31 mouse cellular contexts compared by ENCODE assay signal in the genomic region with DNA sequence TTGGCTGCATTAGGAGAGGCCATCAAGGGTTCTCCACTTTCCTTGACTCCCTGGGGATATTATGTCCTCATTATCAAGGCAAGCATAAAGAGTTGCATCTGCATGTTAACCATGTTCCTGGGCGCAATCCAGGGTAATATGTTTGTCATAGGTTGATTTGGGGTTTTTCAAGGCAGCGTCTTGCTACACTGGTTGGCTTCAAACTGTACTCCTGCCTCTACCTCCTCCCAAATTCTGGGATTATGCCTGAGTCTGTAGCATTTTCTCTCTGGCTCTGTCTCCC.
DNase-seq lines count a peak whose midpoint lies in the region; ATAC-seq and TF ChIP-seq lines count a peak whose summit lies in the region.
"Had no signal": no experiment of that assay in that cellular context is flagged by ENCODE, and none has a peak within 500 bp of the region (broad histone marks: within the 10 kb centered on the region; RNA-seq: fewer than 3 reads in every experiment).

No protein-coding gene starts in this region.

- 64% methylated on average over 2 of the region's 2 CpGs for WGBS in liver, embryonic 12.5 days (ENCODE audit: insufficient replicate concordance)
- WGBS in embryonic facial prominence, embryonic 10.5 days = 76% methylated on average over 2 of the region's 2 CpGs
- 100% methylated on average over 2 of the region's 2 CpGs for WGBS in macrophage (ENCODE audit: missing documents)

- H3K79me2 ChIP-seq in macrophage (ENCODE audit: inconsistent target) = no peaks in the 10 kb centered on the region

- TF ChIP-seq CTCF in G1E (IDR thresholded peaks at IDR 0.05; ENCODE audit: low read depth, low read length) = no peak

- intact Hi-C loops in gastrocnemius, postnatal 14 days (cut with DNase I; ENCODE audit: low total_unique reads) = no loop called here

- 0 out of 2 replicates have a peak overlapping the region, but pooled peaks have one; percentile 15 for H3K4me2 ChIP-seq in liver, embryonic 12.5 days
- H3K4me2 ChIP-seq: embryonic facial prominence, embryonic 12.5 days; intestine, embryonic 15.5 days; limb, embryonic 13.5 days; midbrain, embryonic 15.5 days had no signal

- peak overlapping the region; percentile 81 for H3K27ac ChIP-seq in liver, embryonic 12.5 days
- peak overlapping the region; percentile 54; the same call in 1 of the 2 replicates for H3K27ac ChIP-seq in embryonic facial prominence, embryonic 10.5 days (replicated peaks)
- H3K27ac ChIP-seq in macrophage = peak overlapping the region; percentile 86
- H3K27ac ChIP-seq: embryonic facial prominence, embryonic 12.5 days; gastrocnemius, adult 2 months; heart, adult 2 months; hindbrain, postnatal 0 days; intestine, embryonic 15.5 days; layer of hippocampus, adult 2 months; left cerebral cortex, adult 2 months; limb, embryonic 13.5 days; midbrain, embryonic 10.5 days; midbrain, embryonic 15.5 days; stomach, postnatal 0 days had no signal

- DNase-seq in liver (no peak), G1E (ENCODE audit: low spot score) (no peak)
- no peak for DNase-seq in embryonic facial prominence, embryonic 10.5 days (ENCODE audit: low spot score)
- no peak for DNase-seq in adrenal gland, adult 2 months
- no peak for DNase-seq in gastrocnemius, postnatal 14 days
- DNase-seq: adrenal gland, postnatal 25 days; cerebellum, adult 11-12 months; cerebellum, postnatal 14 days; heart, adult 2 months; heart, postnatal 14 days; kidney, adult 2 months; kidney, postnatal 36 days; lung, adult 18-20 months; lung, postnatal 14 days; right cerebral cortex, postnatal 4 days; thymus, adult 18-20 months; thymus, postnatal 36 days had no signal

- peak overlapping the region; percentile 43; the same call in 1 of the 2 replicates for H3K9ac ChIP-seq in liver, embryonic 12.5 days
- H3K9ac ChIP-seq: embryonic facial prominence, embryonic 12.5 days; intestine, embryonic 15.5 days; limb, embryonic 13.5 days; midbrain, embryonic 15.5 days had no signal

- H3K9me3 ChIP-seq in liver, embryonic 12.5 days (replicated peaks) = peaks cover 17% of the 10 kb centered on the region
- H3K9me3 ChIP-seq in G1E (replicated peaks) = peaks cover 16% of the 10 kb centered on the region
- no peaks in the 10 kb centered on the region for H3K9me3 ChIP-seq in embryonic facial prominence, embryonic 10.5 days
- H3K9me3 ChIP-seq: embryonic facial prominence, embryonic 12.5 days; intestine, embryonic 15.5 days; limb, embryonic 13.5 days; midbrain, embryonic 10.5 days; midbrain, embryonic 15.5 days had no signal

- H3K27me3 ChIP-seq in liver, embryonic 12.5 days (replicated peaks) = no peaks in the 10 kb centered on the region
- H3K27me3 ChIP-seq in G1E (ENCODE audit: insufficient read depth, low read length) = no peaks in the 10 kb centered on the region
- no peaks in the 10 kb centered on the region for H3K27me3 ChIP-seq in embryonic facial prominence, embryonic 10.5 days (replicated peaks; ENCODE audit: low read depth, poor library complexity, severe bottlenecking)
- H3K27me3 ChIP-seq: embryonic facial prominence, embryonic 12.5 days; intestine, embryonic 15.5 days; limb, embryonic 13.5 days; midbrain, embryonic 15.5 days had no signal

- H3K4me3 ChIP-seq in liver, embryonic 12.5 days = no peak overlapping the region
- H3K4me3 ChIP-seq in G1E (ENCODE audit: low read depth, low read length) (peak overlapping the region; percentile 50; the same call in 1 of the 2 replicates), macrophage (ENCODE audit: inconsistent target) (no peak overlapping the region)
- no peak overlapping the region for H3K4me3 ChIP-seq in embryonic facial prominence, embryonic 10.5 days
- H3K4me3 ChIP-seq: embryonic facial prominence, embryonic 12.5 days; gastrocnemius, adult 2 months; heart, adult 2 months; intestine, embryonic 15.5 days; layer of hippocampus, adult 2 months; left cerebral cortex, adult 2 months; limb, embryonic 13.5 days; midbrain, embryonic 10.5 days; midbrain, embryonic 15.5 days had no signal

- peaks cover 69% of the 10 kb centered on the region for H3K4me1 ChIP-seq in liver, embryonic 12.5 days
- H3K4me1 ChIP-seq in G1E (ENCODE audit: insufficient read depth, low read depth, low read length) = peaks cover 72% of the 10 kb centered on the region
- peaks cover 26% of the 10 kb centered on the region for H3K4me1 ChIP-seq in embryonic facial prominence, embryonic 10.5 days
- H3K4me1 ChIP-seq: intestine, embryonic 15.5 days; midbrain, embryonic 15.5 days had no signal

- no peak for ATAC-seq in liver, embryonic 12.5 days
- no peak for ATAC-seq in G1E (ENCODE audit: extremely low read depth, insufficient number of reproducible peaks, low FRiP score, poor library complexity, severe bottlenecking)
- ATAC-seq: CD4-positive, CD25-positive, alpha-beta regulatory T cell, adult 4 months; forebrain, embryonic 16.5 days; hindbrain, postnatal 0 days; intestine, embryonic 15.5 days; midbrain, embryonic 15.5 days had no signal

- H3K36me3 ChIP-seq in liver, embryonic 12.5 days = peaks cover 14% of the 10 kb centered on the region; the same call in 1 of the 2 replicates
- H3K36me3 ChIP-seq in G1E (replicated peaks) (no peaks in the 10 kb centered on the region), macrophage (ENCODE audit: inconsistent target) (no peaks in the 10 kb centered on the region)
- no peaks in the 10 kb centered on the region for H3K36me3 ChIP-seq in embryonic facial prominence, embryonic 10.5 days (replicated peaks)
- H3K36me3 ChIP-seq: embryonic facial prominence, embryonic 12.5 days; intestine, embryonic 15.5 days; limb, embryonic 13.5 days; midbrain, embryonic 10.5 days; midbrain, embryonic 15.5 days had no signal
